Mouse (Mus musculus) kidney, adult 2 months (tissue): Measurements from ENCODE around the gene Tbp.

Experiments
- CTCF ChIP-seq: fragments of 200-500 bp; conservative IDR thresholded peaks from 2 replicates; pipeline ENCODE4 v1.5.1; 2011; ENCODE audit warnings: low read depth, mild to moderate bottlenecking, control low read depth, low read length, moderate library complexity, mixed read lengths; ENCODE audit not compliant: insufficient read depth, insufficient read length
- POLR2A ChIP-seq: fragments of 200-500 bp; IDR thresholded peaks from one replicate; pipeline ENCODE4 v1.6.1; 2011; ENCODE audit warnings: low read depth, low read length, control low read depth

GRCm38 (mm10) chr17:15527811-15528136 is 28.1 kb downstream of the Tbp start:
- TF ChIP-seq CTCF (no peak), POLR2A (no peak)
